ENCODE assay signal across 14 mouse cellular contexts in genomic region chr12:71627421-71628339, GRCm38 (mm10).
DNase-seq lines count a peak whose midpoint lies in the region; ATAC-seq and TF ChIP-seq lines count a peak whose summit lies in the region.
"Had no signal": no experiment of that assay in that cellular context is flagged by ENCODE, and none has a peak within 500 bp of the region (broad histone marks: within the 10 kb centered on the region; RNA-seq: fewer than 3 reads in every experiment).

No protein-coding gene starts in this region.

- no peak for TF ChIP-seq CTCF in heart, postnatal 0 days (IDR thresholded peaks at IDR 0.05; ENCODE audit: low read depth)

- no peaks in the 10 kb centered on the region for H3K9me3 ChIP-seq in heart, postnatal 0 days (replicated peaks; ENCODE audit: control insufficient read depth, low read length)
- H3K9me3 ChIP-seq: embryonic facial prominence, embryonic 13.5 days; G1E had no signal

- TF ChIP-seq EP300 in heart, postnatal 0 days (IDR thresholded peaks at IDR 0.05; ENCODE audit: low read depth): 0 out of 2 replicates have a peak, but pooled peaks have one; percentile 28

- 45% methylated on average over 17 of the region's 17 CpGs for WGBS in heart, postnatal 0 days

- no peak overlapping the region for H3K4me3 ChIP-seq in heart, postnatal 0 days (ENCODE audit: low read depth, low read length)
- H3K4me3 ChIP-seq: embryonic facial prominence, embryonic 13.5 days had no signal

- peak; percentile 25 for DNase-seq in cerebellum, adult 9-10 months
- DNase-seq in cerebellum, adult 11-12 months: no peak
- peak; percentile 22 for DNase-seq in kidney, postnatal 10 days
- DNase-seq in kidney, adult 11 months: no peak
- peak; percentile 40 for DNase-seq in brain, adult 2 months (ENCODE audit: low read depth, low spot score)
- DNase-seq in heart, postnatal 0 days (ENCODE audit: low spot score): peak; percentile 16
- DNase-seq in adrenal gland, adult 18-20 months (ENCODE audit: low spot score in 2 of 2): no peak
- DNase-seq: cerebellum, adult 11 months; liver, postnatal 0 days had no signal

- peaks cover 15% of the 10 kb centered on the region for H3K4me1 ChIP-seq in heart, postnatal 0 days (ENCODE audit: control insufficient read depth, insufficient read depth)

- no peaks in the 10 kb centered on the region for H3K27me3 ChIP-seq in heart, postnatal 0 days (ENCODE audit: control insufficient read depth, insufficient read depth, low read length)
- H3K27me3 ChIP-seq: embryonic facial prominence, embryonic 13.5 days had no signal

- peak; percentile 49; the same call in 1 of the 2 replicates for ATAC-seq in heart, postnatal 0 days (ENCODE audit: insufficient read depth, low read depth)
- ATAC-seq in megakaryocyte progenitor cell, adult 5-6 weeks (replicated peaks; ENCODE audit: poor library complexity): no peak
- ATAC-seq: hindbrain, embryonic 16.5 days; liver, postnatal 0 days; midbrain, embryonic 16.5 days had no signal

- H3K27ac ChIP-seq in heart, postnatal 0 days (ENCODE audit: low read depth): peak overlapping the region; percentile 44; the same call in 1 of the 2 replicates

- H3K9ac ChIP-seq in heart, postnatal 0 days (replicated peaks; ENCODE audit: low read depth, low read length): no peak overlapping the region
- H3K9ac ChIP-seq: embryonic facial prominence, embryonic 13.5 days; liver, postnatal 0 days had no signal

- no peaks in the 10 kb centered on the region for H3K36me3 ChIP-seq in heart, postnatal 0 days (replicated peaks; ENCODE audit: control insufficient read depth, insufficient read depth, low read length)
- H3K36me3 ChIP-seq: embryonic facial prominence, embryonic 13.5 days; G1E had no signal

- H3K4me2 ChIP-seq in heart, postnatal 0 days (ENCODE audit: low read depth, low read length): no peak overlapping the region
- H3K4me2 ChIP-seq: embryonic facial prominence, embryonic 13.5 days had no signal

Comparison
In these comparisons a context has a peak if more than half of its experiments do, and no peak if none do; other contexts are left out.
1. DNase-seq: peak in cerebellum, adult 9-10 months (single experiment), kidney, postnatal 10 days (single experiment), brain, adult 2 months (single experiment) and heart, postnatal 0 days (single experiment); none in cerebellum, adult 11-12 months (single experiment), kidney, adult 11 months (single experiment) and adrenal gland, adult 18-20 months (0 of 2).